Comparison of ENCODE assay signal across 15 mouse cellular contexts in genomic region chr12:53327653-53328188, GRCm38 (mm10).
A peak's percentile ranks its signal among the peaks of the same experiment; 100 is the strongest.
DNase-seq lines count a peak whose midpoint lies in the region; ATAC-seq and TF ChIP-seq lines count a peak whose summit lies in the region.
"Had no signal": no experiment of that assay in that cellular context is flagged by ENCODE, and none has a peak within 500 bp of the region (broad histone marks: within the 10 kb centered on the region; RNA-seq: fewer than 3 reads in every experiment).

No protein-coding gene starts in this region.

- no peak overlapping the region for H3K4me3 ChIP-seq in kidney, embryonic 14.5 days (ENCODE audit: low read length)
- H3K4me3 ChIP-seq in stomach, embryonic 14.5 days (ENCODE audit: low read depth, low read length), result no peak overlapping the region
- H3K4me3 ChIP-seq in stomach, postnatal 0 days (ENCODE audit: low read depth, low read length), result no peak overlapping the region
- H3K4me3 ChIP-seq: forebrain, embryonic 10.5 days; heart, embryonic 15.5 days; megakaryocyte, embryonic 14.5 days had no signal

- no peaks in the 10 kb centered on the region for H3K36me3 ChIP-seq in kidney, embryonic 14.5 days (ENCODE audit: control insufficient read depth, insufficient read depth, low read length)
- H3K36me3 ChIP-seq in stomach, embryonic 14.5 days (ENCODE audit: control insufficient read depth, insufficient read depth, low read length), result no peaks in the 10 kb centered on the region
- H3K36me3 ChIP-seq in stomach, postnatal 0 days (ENCODE audit: control insufficient read depth, insufficient read depth, low read length), result no peaks in the 10 kb centered on the region
- H3K36me3 ChIP-seq: heart, embryonic 15.5 days had no signal

- no peak for TF ChIP-seq EP300 in stomach, postnatal 0 days (optimal IDR thresholded peaks at IDR 0.05)

- peak; percentile 35 for DNase-seq in embryo, embryonic 10 days (ENCODE audit: low spot score)
- DNase-seq in embryo, embryonic 10.5 days (ENCODE audit: low spot score), result no peak
- no peak for DNase-seq in kidney, postnatal 25 days
- DNase-seq in stomach, postnatal 0 days (ENCODE audit: low spot score), result no peak
- no peak for DNase-seq in left cerebral cortex, adult 9 months (ENCODE audit: low spot score in 2 of 2)
- no peak for DNase-seq in gastrocnemius, postnatal 10 days
- DNase-seq: cerebellum, adult 18-20 months; thymus, postnatal 36 days had no signal

- no peaks in the 10 kb centered on the region for H3K27me3 ChIP-seq in kidney, embryonic 14.5 days (ENCODE audit: control insufficient read depth, insufficient read depth, low read length)
- no peaks in the 10 kb centered on the region for H3K27me3 ChIP-seq in stomach, embryonic 14.5 days (ENCODE audit: control insufficient read depth, insufficient read depth, low read length)
- no peaks in the 10 kb centered on the region for H3K27me3 ChIP-seq in stomach, postnatal 0 days (ENCODE audit: control insufficient read depth, insufficient read depth, low read length)
- H3K27me3 ChIP-seq: CH12.LX; megakaryocyte, embryonic 14.5 days had no signal

- peak; percentile 84 for ATAC-seq in kidney, embryonic 14.5 days (ENCODE audit: low FRiP score, low TSS enrichment)
- no peak for ATAC-seq in stomach, embryonic 14.5 days (ENCODE audit: insufficient number of reproducible peaks, insufficient read depth, low FRiP score, low read depth)
- no peak for ATAC-seq in stomach, postnatal 0 days (ENCODE audit: low FRiP score, low TSS enrichment)
- ATAC-seq: lung, postnatal 0 days had no signal

- H3K27ac ChIP-seq in kidney, embryonic 14.5 days (ENCODE audit: low read depth, low read length), result no peak overlapping the region; the same call in 1 of the 2 replicates
- H3K27ac ChIP-seq in stomach, embryonic 14.5 days (ENCODE audit: low read length), result 0 out of 2 replicates have a peak overlapping the region, but pooled peaks have one; percentile 7
- no peak overlapping the region for H3K27ac ChIP-seq in stomach, postnatal 0 days (replicated peaks)
- H3K27ac ChIP-seq: forebrain, embryonic 10.5 days; heart, embryonic 15.5 days had no signal

- WGBS in kidney, embryonic 14.5 days, result 14% methylated on average over 3 of the region's 3 CpGs
- 29% methylated on average over 3 of the region's 3 CpGs for WGBS in stomach, embryonic 14.5 days
- 30% methylated on average over 3 of the region's 3 CpGs for WGBS in stomach, postnatal 0 days

- H3K4me2 ChIP-seq in kidney, embryonic 14.5 days (replicated peaks; ENCODE audit: low read depth, low read length), result no peak overlapping the region; the same call in 1 of the 2 replicates
- no peak overlapping the region; the same call in 1 of the 2 replicates for H3K4me2 ChIP-seq in stomach, embryonic 14.5 days (replicated peaks; ENCODE audit: low read depth, low read length)
- no peak overlapping the region for H3K4me2 ChIP-seq in stomach, postnatal 0 days (replicated peaks; ENCODE audit: low read depth)

- peaks cover 13% of the 10 kb centered on the region for H3K4me1 ChIP-seq in kidney, embryonic 14.5 days (ENCODE audit: control insufficient read depth, insufficient read depth, low read length)
- peaks cover 12% of the 10 kb centered on the region for H3K4me1 ChIP-seq in stomach, embryonic 14.5 days (ENCODE audit: control insufficient read depth, insufficient read depth, low read length)
- no peaks in the 10 kb centered on the region for H3K4me1 ChIP-seq in stomach, postnatal 0 days (replicated peaks; ENCODE audit: control insufficient read depth, insufficient read depth)
- H3K4me1 ChIP-seq: megakaryocyte, embryonic 14.5 days had no signal

- no peak for TF ChIP-seq CTCF in stomach, postnatal 0 days (IDR thresholded peaks at IDR 0.05; ENCODE audit: low read depth)

- H3K9me3 ChIP-seq in kidney, embryonic 14.5 days (ENCODE audit: control insufficient read depth, low read length), result no peaks in the 10 kb centered on the region
- H3K9me3 ChIP-seq in stomach, embryonic 14.5 days (ENCODE audit: control insufficient read depth, low read depth, low read length), result no peaks in the 10 kb centered on the region
- H3K9me3 ChIP-seq in stomach, postnatal 0 days (ENCODE audit: control insufficient read depth, low read length), result no peaks in the 10 kb centered on the region
- H3K9me3 ChIP-seq: forebrain, embryonic 10.5 days; heart, embryonic 15.5 days had no signal

- H3K9ac ChIP-seq in kidney, embryonic 14.5 days (ENCODE audit: low read depth, low read length), result no peak overlapping the region
- no peak overlapping the region for H3K9ac ChIP-seq in stomach, embryonic 14.5 days (replicated peaks; ENCODE audit: low read depth, low read length)
- no peak overlapping the region for H3K9ac ChIP-seq in stomach, postnatal 0 days (ENCODE audit: low read length)
- H3K9ac ChIP-seq: heart, embryonic 15.5 days had no signal
